Comparison of ENCODE assay signal across 19 mouse cellular contexts in genomic region chr4:53376995-53377394, GRCm38 (mm10).
DNase-seq lines count a peak whose midpoint lies in the region; ATAC-seq and TF ChIP-seq lines count a peak whose summit lies in the region.
"Had no signal": no experiment of that assay in that cellular context is flagged by ENCODE, and none has a peak within 500 bp of the region (broad histone marks: within the 10 kb centered on the region; RNA-seq: fewer than 3 reads in every experiment).

No protein-coding gene starts in this region.

- no peaks in the 10 kb centered on the region for H3K36me3 ChIP-seq in heart, embryonic 10.5 days
- H3K36me3 ChIP-seq in lung, embryonic 16.5 days (ENCODE audit: control insufficient read depth, insufficient read depth, low read length): no peaks in the 10 kb centered on the region
- H3K36me3 ChIP-seq in hindbrain, postnatal 0 days (ENCODE audit: insufficient read depth, low read length): no peaks in the 10 kb centered on the region
- H3K36me3 ChIP-seq: heart, embryonic 15.5 days; kidney, embryonic 15.5 days; limb, embryonic 15.5 days; liver, embryonic 15.5 days had no signal

- no peaks in the 10 kb centered on the region for H3K4me1 ChIP-seq in heart, embryonic 10.5 days
- no peaks in the 10 kb centered on the region for H3K4me1 ChIP-seq in lung, embryonic 16.5 days (replicated peaks; ENCODE audit: control insufficient read depth, insufficient read depth, low read length)
- no peaks in the 10 kb centered on the region; the same call in 1 of the 2 replicates for H3K4me1 ChIP-seq in hindbrain, postnatal 0 days (ENCODE audit: insufficient read depth, low read length)
- H3K4me1 ChIP-seq: heart, embryonic 15.5 days; kidney, embryonic 15.5 days; limb, embryonic 15.5 days; liver, embryonic 15.5 days had no signal

- no peak for TF ChIP-seq CTCF in hindbrain, postnatal 0 days (IDR thresholded peaks at IDR 0.05; ENCODE audit: low read depth)

- peak; percentile 47 for DNase-seq in heart, embryonic 10.5 days (ENCODE audit: low spot score)
- no peak for DNase-seq in heart, postnatal 25 days (ENCODE audit: low spot score)
- no peak for DNase-seq in lung, postnatal 10 days
- DNase-seq in brain, adult 2 months (ENCODE audit: low read depth, low spot score): peak; percentile 41
- DNase-seq in hindbrain, postnatal 0 days (ENCODE audit: low spot score): peak; percentile 10
- DNase-seq in left cerebral cortex, adult 11 months (ENCODE audit: low spot score): no peak
- DNase-seq: adrenal gland, adult 8-10 months; cerebellum, adult 11 months; cerebellum, postnatal 10 days; gastrocnemius, postnatal 14 days; heart, adult 2 months; thymus, postnatal 36 days had no signal

- intact Hi-C loops in heart, postnatal 25 days (cut with DNase I): no loop called here

- 88% methylated on average over 4 of the region's 4 CpGs for WGBS in heart, embryonic 10.5 days
- WGBS in lung, embryonic 16.5 days: 43% methylated on average over 4 of the region's 4 CpGs
- 47% methylated on average over 4 of the region's 4 CpGs for WGBS in hindbrain, postnatal 0 days

- no peak overlapping the region for H3K27ac ChIP-seq in heart, embryonic 10.5 days
- 0 out of 2 replicates have a peak overlapping the region, but pooled peaks have one; percentile 29 for H3K27ac ChIP-seq in lung, embryonic 16.5 days (ENCODE audit: low read length)
- H3K27ac ChIP-seq in hindbrain, postnatal 0 days: no peak overlapping the region
- H3K27ac ChIP-seq: heart, adult 2 months; heart, embryonic 15.5 days; kidney, embryonic 15.5 days; limb, embryonic 15.5 days; liver, embryonic 15.5 days had no signal

- no peaks in the 10 kb centered on the region for H3K27me3 ChIP-seq in heart, embryonic 10.5 days (ENCODE audit: insufficient read depth, poor library complexity, severe bottlenecking)
- H3K27me3 ChIP-seq in lung, embryonic 16.5 days (ENCODE audit: control insufficient read depth, insufficient read depth, low read depth, low read length): no peaks in the 10 kb centered on the region
- H3K27me3 ChIP-seq in hindbrain, postnatal 0 days (ENCODE audit: insufficient read depth, low read length): no peaks in the 10 kb centered on the region
- H3K27me3 ChIP-seq: heart, embryonic 15.5 days; kidney, embryonic 15.5 days; limb, embryonic 15.5 days; liver, embryonic 15.5 days had no signal

- H3K9ac ChIP-seq in lung, embryonic 16.5 days (ENCODE audit: low read length): no peak overlapping the region
- no peak overlapping the region for H3K9ac ChIP-seq in hindbrain, postnatal 0 days (replicated peaks; ENCODE audit: low read length)
- H3K9ac ChIP-seq: heart, embryonic 15.5 days; kidney, embryonic 15.5 days; limb, embryonic 15.5 days; liver, embryonic 15.5 days had no signal

- no peak overlapping the region for H3K4me2 ChIP-seq in lung, embryonic 16.5 days (ENCODE audit: low read depth, low read length)
- H3K4me2 ChIP-seq in hindbrain, postnatal 0 days (ENCODE audit: low read depth, low read length): no peak overlapping the region
- H3K4me2 ChIP-seq: heart, embryonic 15.5 days; kidney, embryonic 15.5 days; limb, embryonic 15.5 days; liver, embryonic 15.5 days; midbrain, embryonic 11.5 days had no signal

- H3K9me3 ChIP-seq in heart, embryonic 10.5 days: no peaks in the 10 kb centered on the region
- no peaks in the 10 kb centered on the region for H3K9me3 ChIP-seq in lung, embryonic 16.5 days (ENCODE audit: control insufficient read depth, low read length)
- no peaks in the 10 kb centered on the region for H3K9me3 ChIP-seq in hindbrain, postnatal 0 days (ENCODE audit: low read length)
- H3K9me3 ChIP-seq: heart, embryonic 15.5 days; kidney, embryonic 15.5 days; limb, embryonic 15.5 days; liver, embryonic 15.5 days had no signal

- peak; percentile 83 for ATAC-seq in lung, embryonic 16.5 days (ENCODE audit: low read depth)
- ATAC-seq in hindbrain, postnatal 0 days: peak; percentile 43; the same call in 1 of the 2 replicates
- ATAC-seq: intestine, postnatal 0 days had no signal

- no peak overlapping the region for H3K4me3 ChIP-seq in heart, embryonic 10.5 days
- no peak overlapping the region for H3K4me3 ChIP-seq in lung, embryonic 16.5 days (ENCODE audit: low read length)
- no peak overlapping the region for H3K4me3 ChIP-seq in hindbrain, postnatal 0 days (ENCODE audit: low read length)
- H3K4me3 ChIP-seq: heart, adult 2 months; heart, embryonic 15.5 days; kidney, embryonic 15.5 days; limb, embryonic 15.5 days; liver, embryonic 15.5 days had no signal

Comparison
In these comparisons a context has a peak if more than half of its experiments do, and no peak if none do; other contexts are left out.
1. DNase-seq: peak in heart, embryonic 10.5 days (single experiment), brain, adult 2 months (single experiment) and hindbrain, postnatal 0 days (single experiment); none in heart, postnatal 25 days (single experiment), lung, postnatal 10 days (single experiment) and left cerebral cortex, adult 11 months (single experiment).